Mouse (Mus musculus): ENCODE data around the gene Rnasel. TPM values are rescaled to one million over a fixed set of nuclear protein-coding genes. Genes with fewer than 3 reads are reported as not detected.

Gene Rnasel
- total RNA-seq, 2 experiments from 2014 or later, result 46.4 to 52.2 TPM

DNA sequence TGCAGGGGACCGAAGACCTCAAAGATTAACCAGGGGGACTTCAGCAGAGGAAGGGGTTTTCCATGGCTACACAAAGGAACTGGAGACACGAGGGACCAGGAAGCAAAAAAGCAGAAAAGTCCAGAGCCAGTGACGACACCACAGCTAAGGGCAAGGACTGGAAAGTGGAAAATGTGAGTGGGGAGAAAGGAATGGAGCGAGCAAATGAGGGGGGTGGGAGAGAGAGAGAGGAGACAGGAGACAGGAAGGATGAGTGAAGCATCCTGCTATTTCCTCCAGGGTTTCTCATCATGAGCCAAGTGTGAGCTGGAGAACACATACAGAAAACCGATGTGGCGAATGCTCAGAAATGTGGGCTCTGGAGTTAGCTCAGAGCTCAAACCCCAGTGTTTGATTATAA, 13.1 kb upstream of the Rnasel start:
- no peak for ATAC-seq (replicated peaks; ENCODE audit: poor library complexity)

DNA sequence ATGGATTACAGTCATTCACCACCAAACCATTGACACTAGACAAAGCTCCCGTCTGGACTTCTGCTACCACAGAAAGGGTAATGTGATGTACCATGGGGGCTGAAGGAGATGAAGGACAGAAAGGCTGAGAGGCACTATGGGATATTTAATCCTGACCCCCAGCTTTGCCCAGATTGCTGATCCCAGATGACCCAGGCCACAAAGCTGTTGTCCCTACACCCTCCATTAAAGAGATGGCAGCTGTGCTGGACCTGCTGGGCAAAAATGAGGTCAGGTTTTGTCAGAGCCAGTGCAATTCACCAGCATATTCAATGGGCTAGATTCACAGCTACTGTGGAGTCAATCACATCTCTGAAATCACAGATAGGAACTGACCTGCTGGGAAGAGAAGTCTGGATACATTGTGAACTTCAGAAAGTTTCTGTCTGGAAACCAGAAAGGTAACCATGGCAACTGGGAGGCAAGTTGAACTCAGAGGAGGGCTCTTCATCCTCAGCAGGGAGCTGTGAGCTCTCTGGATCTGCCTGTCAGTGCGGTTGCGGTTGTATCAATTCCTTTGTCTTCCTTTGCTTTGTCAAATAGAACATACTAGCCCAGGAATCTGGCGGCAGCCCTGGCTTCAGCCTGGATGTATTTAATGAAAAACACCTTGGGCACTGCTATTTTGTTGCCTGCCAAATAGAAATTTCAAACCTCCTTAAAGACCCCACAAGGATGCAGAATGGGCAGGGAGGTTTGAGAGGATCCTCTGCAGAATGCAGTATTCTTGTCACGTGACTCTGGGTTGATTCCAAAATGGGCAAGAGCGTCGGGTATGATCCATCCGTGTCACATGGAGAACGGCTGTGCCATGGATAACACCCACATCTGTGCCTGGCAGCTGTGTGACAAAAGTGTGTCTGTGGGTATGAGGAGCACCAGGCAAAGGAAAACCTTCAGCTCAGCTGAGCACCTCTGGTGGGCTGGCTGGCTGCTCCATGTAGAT, 11.8 kb upstream of the Rnasel start:
- ATAC-seq (replicated peaks; ENCODE audit: poor library complexity), result no peak

DNA sequence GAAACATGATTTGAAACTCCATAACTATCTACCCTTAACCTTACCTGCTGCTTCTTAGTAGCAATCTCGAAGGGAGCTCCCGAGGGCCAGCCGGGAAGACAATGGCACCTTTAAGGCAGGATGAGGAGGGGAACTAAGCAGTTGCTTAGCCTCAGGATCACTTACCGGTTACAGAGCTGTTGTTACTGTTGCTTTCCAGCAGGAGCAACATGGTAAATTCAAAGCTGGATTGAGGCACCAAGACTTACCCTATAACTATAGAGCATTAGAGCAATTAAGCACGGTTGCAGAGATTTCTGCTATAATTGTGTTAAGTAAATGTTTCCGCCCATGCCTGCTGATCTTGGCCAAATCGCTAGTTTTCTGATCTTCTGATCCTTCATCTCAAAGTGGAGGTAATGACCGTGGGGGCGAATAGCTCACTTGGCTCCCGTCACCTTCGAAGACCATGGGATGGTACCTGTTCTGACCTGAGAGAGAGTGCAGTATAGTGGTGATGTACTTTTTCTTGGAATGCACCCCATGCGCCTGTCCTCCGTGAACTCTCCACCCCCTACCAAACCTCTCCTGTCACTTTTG, 9.7 kb upstream of the Rnasel start:
- no peak for ATAC-seq (replicated peaks; ENCODE audit: poor library complexity)

DNA sequence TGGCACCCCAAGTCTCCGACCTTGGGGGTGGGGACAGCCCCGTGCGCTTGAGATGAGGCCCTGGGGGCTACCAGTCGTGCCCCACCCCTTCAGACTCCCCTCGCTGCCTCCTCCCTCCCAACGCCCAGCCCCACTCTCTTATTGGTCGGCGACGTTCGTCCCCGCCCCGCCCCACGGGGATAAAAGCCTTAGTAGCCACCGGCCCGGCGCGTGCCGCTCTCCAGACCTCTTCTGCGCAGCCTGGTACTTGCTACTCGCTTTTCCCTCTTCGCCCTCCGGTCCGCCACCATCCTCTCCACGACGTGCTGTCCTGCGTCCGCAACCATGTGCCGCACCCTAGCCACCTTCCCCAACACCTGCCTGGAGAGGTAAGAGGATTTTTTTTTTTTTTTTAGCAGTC, 9.1 kb upstream of the Rnasel start, which contains the start of gene Rgs16:
TSS of gene Rgs16 (plus strand) at position 205 of the 400 bp plus-strand sequence.
- ATAC-seq (replicated peaks; ENCODE audit: poor library complexity), result peak; percentile 78

DNA sequence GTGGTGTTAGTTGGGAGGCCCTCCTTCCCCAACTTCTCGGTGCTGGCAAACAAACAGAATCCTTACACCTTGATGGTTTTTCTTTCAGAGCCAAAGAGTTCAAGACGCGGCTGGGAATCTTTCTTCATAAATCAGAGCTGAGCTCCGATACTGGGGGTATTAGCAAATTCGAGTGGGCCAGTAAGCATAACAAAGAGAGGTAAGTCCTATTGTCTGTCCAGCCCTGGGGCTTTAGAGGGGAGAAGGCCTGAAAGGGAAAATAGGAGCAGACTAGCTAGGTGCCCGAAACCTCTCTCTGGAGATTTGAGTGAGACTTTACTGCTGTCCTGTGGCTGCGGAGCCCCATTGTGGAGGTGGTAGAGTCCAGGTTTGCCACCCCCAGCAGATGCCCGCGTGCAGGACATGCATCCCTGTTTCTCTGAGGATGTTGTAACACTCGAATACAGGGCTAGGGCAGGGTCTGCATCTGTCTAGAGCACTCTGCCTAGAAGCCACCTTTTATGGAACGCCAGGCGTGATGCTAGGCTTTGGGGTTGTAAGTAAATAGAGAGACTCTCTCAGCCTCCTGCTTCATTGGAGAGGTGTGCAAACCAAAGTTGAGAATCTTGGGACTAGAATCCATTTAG, 8.3 kb upstream of the Rnasel start:
- no peak for ATAC-seq (replicated peaks; ENCODE audit: poor library complexity)

DNA sequence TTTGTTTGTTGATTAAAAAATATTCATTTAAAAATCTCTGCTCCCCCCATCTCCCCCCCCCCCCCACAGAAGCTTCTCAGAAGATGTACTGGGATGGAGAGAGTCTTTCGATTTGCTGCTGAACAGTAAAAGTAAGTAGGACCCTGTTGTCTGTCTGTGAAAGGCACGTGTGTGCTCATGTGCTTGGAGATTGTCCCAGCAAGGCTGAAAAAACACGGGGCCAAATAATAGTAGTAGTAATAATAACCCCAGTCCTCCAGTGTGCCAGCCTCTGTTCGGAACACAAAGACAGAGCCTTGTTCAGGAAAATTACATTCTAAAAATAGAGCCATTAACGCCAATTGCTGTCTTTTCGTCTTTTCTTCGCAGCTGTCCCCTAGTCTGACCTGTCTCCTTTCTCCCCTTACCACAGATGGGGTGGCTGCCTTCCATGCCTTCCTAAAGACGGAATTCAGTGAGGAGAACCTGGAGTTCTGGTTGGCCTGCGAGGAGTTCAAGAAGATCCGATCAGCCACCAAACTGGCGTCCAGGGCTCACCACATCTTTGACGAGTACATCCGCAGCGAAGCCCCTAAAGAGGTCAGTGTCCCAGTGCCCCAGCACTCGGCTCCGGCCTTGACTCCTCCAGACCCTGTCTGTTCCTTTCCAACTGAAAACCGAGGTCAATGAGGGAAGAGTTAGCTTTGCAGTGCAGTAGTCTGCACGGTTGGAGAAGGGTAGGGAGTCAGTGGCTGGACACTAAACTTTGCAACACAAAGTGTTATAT, 7.5 kb upstream of the Rnasel start:
- ATAC-seq (replicated peaks; ENCODE audit: poor library complexity), result no peak

DNA sequence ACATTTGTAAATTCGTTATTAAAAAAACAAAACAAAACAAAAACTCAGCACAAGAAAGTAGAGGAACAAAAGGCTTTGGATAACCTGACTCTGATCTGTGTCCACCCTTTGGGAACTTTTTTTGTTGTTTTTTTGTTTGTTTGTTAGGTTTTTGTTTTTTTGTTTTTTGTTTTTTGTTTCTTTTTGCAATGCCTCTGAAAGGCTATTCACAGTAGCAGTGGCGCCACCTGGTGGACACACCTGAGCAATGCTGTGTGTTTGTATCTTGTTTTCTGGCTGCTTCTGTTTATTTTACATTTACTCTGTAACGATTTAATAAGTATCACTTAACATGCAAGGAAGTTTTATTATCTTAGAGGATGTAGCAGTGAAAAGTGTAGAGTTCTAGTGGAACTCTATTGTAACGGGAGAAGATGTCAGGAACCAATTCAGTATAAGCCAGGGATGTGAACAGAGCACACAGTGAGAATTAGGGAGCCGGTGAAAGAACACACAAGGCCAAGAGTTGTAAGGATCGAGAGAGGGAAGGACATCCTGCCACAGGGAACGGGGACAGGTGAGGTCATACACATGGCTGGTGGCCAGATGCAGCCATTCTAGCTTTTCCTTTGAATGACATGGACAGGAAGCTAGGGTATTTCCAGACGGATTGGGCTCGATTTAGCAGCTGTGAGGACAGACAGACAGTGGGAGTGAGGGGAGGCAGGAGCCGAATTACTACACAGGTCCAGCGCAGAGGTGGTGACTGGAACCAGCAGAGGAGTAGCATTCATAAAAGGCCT, 6.7 kb upstream of the Rnasel start:
- ATAC-seq (replicated peaks; ENCODE audit: poor library complexity), result peak; percentile 48; the same call in 1 of the 2 replicates

DNA sequence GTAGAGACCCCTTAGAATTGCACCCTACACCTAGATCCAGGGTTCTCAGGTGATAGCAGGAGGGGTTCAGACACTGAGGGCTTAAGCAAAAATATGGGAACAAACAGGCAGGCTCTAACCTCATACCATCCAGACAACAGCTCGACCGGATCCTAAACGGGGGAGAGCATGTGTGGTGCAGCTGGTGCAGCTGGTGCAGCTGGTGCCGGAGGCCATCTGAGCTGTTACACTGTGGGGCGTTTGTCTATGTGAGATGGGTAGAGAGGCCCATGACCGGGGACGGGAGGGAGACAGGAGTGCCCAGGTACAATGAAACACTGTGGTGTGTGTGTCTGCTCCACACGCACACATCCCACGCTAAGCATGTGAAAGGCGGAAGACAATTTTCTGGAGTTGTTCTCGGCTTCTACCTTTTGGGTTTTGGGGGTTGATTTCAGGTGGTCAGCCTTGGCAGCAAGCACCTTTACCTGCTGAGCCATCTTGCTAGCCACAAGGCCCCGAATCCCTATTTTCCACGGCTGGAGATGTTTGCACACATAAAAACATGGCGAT, 3.0 kb upstream of the Rnasel start:
- ATAC-seq (replicated peaks; ENCODE audit: poor library complexity), result no peak

DNA sequence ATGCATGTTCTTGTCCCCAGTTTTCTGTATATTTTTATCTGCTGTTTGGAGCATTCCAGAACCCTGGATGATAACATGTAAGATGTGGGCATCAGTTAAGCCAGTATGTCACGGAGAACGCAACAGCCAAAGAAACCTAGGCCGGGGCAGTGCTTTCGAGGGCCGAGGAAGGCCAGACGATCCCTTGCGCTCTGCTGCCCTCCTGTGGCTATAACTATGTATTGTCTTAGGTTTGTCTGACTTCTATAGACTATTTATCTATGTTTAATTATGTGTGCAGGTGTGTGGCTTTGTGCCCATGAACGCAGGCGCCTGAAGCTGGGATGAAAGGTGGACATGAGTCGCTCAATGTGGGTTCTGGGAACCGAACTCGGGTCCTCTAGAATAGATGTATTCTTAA, 2.5 kb upstream of the Rnasel start:
- peak; percentile 49 for ATAC-seq (replicated peaks; ENCODE audit: poor library complexity)

DNA sequence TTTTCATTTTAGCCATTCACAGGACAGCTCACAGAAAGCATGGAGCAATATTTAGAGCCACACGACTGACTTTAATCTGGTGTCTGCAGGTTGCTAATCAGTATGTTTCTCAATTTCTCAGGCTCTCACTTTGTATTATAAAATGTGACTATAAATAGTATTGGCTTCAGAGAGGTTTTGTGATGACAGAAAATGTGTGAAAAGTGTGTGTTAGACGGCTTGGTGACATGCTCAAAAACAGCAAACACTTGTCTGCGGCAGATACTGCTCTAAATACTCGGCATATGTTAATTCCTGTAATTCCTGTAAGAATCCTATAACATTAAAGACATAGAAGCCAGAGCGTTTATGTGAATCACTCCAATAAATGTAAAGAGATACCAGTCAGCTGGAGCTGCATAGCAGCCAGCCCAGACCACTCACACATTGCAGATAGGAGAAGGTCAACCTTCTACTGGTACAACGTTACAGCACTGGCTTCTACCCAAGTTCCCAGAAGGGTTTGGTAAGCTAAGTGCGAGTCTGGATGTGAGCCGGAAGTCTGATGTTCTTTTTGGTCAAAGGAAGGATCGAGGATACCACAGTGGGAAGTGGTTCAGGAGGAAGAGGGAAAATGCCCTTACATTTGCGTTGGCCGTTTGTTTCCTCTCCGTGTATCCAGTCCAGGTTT, 1.2 kb upstream of the Rnasel start:
- no peak for ATAC-seq (replicated peaks; ENCODE audit: poor library complexity)

DNA sequence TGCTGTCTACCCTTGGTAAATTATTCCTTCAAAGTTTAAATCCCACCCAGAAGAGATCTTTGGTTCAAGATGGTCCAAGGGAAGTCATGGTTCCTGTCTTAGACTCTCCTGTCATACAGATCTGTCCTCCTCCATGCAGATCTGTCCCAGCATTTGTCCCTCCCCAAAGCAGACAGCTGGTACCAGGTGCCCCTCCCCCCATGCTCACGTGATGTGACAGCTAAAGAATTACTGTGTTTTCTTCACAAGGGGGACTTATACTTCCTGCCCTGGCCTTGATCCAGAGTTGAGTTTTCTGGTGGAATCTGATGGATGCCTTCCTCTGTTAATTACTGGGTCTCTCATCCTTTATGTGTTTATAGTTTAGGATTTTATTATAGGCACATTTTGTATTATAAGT, 677 bp upstream of the Rnasel start:
- ATAC-seq (replicated peaks; ENCODE audit: poor library complexity), result peak; percentile 25

DNA sequence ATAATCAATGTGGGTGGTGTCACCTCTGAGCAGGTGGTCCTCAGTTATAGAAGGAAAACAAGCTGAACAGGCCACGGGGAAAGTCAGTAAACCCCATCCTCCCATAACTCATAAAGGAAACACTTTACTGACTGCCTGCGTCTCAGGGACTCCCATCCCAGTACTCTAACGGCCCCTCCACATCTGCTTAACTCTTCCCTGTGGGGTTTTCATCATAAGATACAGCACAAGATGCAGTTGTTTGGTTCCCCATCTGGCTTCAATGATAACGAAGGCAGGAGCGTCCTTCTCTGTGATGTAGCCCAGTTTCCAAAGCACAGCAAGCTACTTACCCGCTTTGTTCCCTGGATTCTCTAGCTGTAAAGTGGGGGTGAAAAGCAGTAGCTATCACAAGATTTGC, 828 bp downstream of the Rnasel start:
- ATAC-seq (replicated peaks; ENCODE audit: poor library complexity), result peak; percentile 22

DNA sequence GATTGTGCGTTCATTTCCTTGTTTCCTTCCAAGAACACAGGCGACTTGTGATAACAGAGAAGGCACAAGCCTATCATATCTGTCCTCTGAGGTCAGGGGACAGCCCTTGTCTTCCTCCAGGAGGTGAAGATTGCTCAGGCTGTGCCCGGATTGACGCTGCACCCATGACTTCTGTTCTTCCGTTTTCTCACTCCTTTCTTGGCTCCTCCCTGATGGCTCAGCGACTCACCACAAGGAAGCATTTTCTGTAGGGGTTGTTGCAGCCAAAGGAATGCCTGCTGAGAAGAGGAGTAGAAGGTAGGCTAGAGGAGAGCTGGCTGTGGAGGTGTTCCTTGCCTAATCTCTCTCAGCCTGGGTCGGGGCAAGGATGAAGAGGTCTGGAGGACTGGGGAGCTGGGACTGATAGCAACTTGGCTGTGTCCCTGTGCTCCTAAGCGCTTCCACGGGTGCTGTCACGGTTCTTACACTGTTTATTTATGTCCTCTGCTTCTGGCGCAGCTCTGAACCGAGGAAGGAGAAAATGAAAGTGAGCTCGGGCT, 2.6 kb downstream of the Rnasel start:
- ATAC-seq (replicated peaks; ENCODE audit: poor library complexity), result peak; percentile 56

DNA sequence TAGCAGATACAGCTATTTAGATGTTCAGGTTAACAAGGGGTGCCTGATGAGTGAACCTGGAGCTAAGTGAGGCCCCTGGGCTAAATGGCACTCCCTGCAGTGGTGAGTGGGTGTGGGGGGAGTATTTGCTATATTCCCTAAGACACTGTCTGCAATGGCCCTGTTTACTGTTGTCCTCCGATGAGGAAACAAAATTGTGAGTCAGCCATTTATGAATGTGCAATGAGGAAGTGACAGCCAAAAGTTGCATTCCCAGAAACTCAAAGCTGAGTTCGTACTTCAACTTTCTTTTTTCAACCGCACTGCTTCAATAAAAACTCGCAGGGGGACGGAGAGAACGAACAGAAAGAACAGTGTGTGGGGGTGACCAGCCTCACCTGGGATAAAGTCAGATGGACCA, 3.3 kb downstream of the Rnasel start:
- ATAC-seq (replicated peaks; ENCODE audit: poor library complexity), result peak; percentile 10; the same call in 1 of the 2 replicates

DNA sequence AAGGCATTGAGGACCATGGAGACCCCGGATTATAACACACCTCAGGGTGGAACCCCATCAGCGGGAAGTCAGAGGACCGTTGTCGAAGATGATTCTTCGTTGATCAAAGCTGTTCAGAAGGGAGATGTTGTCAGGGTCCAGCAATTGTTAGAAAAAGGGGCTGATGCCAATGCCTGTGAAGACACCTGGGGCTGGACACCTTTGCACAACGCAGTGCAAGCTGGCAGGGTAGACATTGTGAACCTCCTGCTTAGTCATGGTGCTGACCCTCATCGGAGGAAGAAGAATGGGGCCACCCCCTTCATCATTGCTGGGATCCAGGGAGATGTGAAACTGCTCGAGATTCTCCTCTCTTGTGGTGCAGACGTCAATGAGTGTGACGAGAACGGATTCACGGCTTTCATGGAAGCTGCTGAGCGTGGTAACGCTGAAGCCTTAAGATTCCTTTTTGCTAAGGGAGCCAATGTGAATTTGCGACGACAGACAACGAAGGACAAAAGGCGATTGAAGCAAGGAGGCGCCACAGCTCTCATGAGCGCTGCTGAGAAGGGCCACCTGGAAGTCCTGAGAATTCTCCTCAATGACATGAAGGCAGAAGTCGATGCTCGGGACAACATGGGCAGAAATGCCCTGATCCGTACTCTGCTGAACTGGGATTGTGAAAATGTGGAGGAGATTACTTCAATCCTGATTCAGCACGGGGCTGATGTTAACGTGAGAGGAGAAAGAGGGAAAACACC, 4.7 kb downstream of the Rnasel start:
- no peak for ATAC-seq (replicated peaks; ENCODE audit: poor library complexity)

DNA sequence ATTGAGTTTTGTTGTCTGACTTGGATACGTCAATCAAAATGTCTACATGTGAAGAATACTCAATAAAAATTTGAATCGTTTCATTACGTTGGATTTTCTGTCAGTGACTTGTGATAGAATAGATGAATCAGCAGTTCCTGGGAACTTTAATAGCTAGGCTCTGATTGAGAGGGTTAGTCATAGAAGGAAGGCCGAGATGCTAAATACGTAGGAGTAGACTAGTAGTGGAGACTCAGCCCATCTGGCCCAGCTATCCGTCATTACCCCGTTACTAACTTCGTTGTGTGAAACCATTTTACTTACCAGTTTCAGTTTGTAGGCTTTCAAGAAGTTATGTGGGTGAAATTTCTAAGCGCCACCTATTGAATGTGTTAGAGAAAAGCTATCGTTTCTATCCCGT, 14.9 kb downstream of the Rnasel start:
- no peak for ATAC-seq (replicated peaks; ENCODE audit: poor library complexity)

DNA sequence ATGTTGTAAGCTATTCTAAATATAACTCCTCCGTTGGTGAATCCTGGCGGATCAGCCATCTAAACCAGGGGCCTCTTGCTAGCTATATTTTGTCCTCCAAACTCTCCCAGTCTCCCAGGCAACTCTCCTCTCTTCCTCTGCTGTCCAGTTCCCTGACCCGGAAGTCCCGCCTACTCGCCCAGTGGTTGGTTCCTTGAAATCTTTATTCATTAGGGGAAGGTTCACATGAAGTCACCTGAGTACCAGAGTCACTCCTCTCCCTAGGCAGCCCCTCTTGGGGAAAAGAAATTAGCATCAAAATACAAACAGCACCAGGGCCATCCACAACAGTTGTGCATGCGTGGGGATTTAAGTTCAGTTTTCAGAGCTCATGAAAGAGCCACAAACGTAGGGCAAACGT, 17.1 kb downstream of the Rnasel start:
- ATAC-seq (replicated peaks; ENCODE audit: poor library complexity), result no peak

DNA sequence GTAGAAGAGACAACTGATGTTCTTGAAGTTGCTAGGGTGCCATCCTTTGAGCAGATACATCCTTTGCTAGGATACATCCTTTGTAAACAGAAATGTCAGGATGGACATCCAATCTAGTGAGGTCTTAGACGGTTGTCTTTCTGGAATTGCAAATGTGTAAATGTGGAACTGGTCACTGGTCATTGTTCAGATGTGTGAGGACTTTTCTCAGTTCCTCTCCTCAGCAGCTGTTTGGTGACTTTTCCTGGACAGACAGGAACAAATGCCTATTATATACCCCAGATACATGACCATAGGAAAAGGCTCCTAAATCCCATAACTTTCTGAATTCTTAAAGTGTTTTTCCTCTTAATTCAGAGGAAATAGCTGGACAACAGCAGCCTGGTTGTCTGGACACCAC, 18.1 kb downstream of the Rnasel start:
- ATAC-seq (replicated peaks; ENCODE audit: poor library complexity), result no peak

Measured in megakaryocyte progenitor cell, adult 5-6 weeks (primary cell).